Mouse (Mus musculus) MEL (cell line): ENCODE measurements around the gene Wdr20rt. TPM values are rescaled to one million over a fixed set of nuclear protein-coding genes. Genes with fewer than 3 reads are reported as not detected.
A peak's percentile ranks its signal among the peaks of the same experiment; 100 is the strongest.

ENCODE experiments used
- DNase-seq: peaks from one replicate; pipeline ENCODE4 v3.0.0; 2011; ENCODE audit warnings: low read depth, low spot score
- H3K27ac ChIP-seq: 2 replicates; pipeline ENCODE4 v1.5.1; 2012; ENCODE audit warnings: low read depth, mild to moderate bottlenecking, control low read depth, low read length, moderate library complexity; ENCODE audit not compliant: control insufficient read depth
- H3K27me3 ChIP-seq, 2 experiments: fragments of 150-350 bp in 1 of 2; sonication (generic) in 1 of 2; 2 replicates each; pipeline ENCODE4 v1.6.1; 2012; ENCODE audit warnings: low read length in 2 of 2, mild to moderate bottlenecking in 2 of 2, improper control_type of control experiment in 1 of 2, moderate library complexity in 1 of 2; ENCODE audit not compliant: insufficient read depth in 2 of 2, control insufficient read depth in 1 of 2
- H3K36me3 ChIP-seq, 2 experiments: 2 replicates each; pipeline ENCODE4 v1.6.1; 2012 to 2014; ENCODE audit warnings: low read length in 2 of 2, improper control_type of control experiment in 1 of 2, inconsistent platforms in 1 of 2, mild to moderate bottlenecking in 1 of 2; ENCODE audit not compliant: insufficient read depth in 2 of 2, control insufficient read depth in 1 of 2
- H3K4me1 ChIP-seq, 2 experiments: fragments of 150-350 bp in 1 of 2; sonication (generic) in 1 of 2; 2 replicates each; pipeline ENCODE4 v1.6.1; 2012; ENCODE audit warnings: low read length in 2 of 2, improper control_type of control experiment in 1 of 2, mild to moderate bottlenecking in 1 of 2; ENCODE audit not compliant: insufficient read depth in 2 of 2, control insufficient read depth in 1 of 2
- H3K4me3 ChIP-seq, 2 experiments: fragments of 150-350 bp in 1 of 2; sonication (generic) in 1 of 2; 2 replicates each; pipeline ENCODE4 v1.5.1; 2012; ENCODE audit warnings: low read depth in 2 of 2, low read length in 2 of 2, mild to moderate bottlenecking in 2 of 2, moderate library complexity in 2 of 2, control low read depth in 1 of 2, improper control_type of control experiment in 1 of 2; ENCODE audit not compliant: control insufficient read depth in 1 of 2, insufficient read depth in 1 of 2
- H3K79me2 ChIP-seq: 2 replicates; pipeline ENCODE4 v1.6.1; 2012; ENCODE audit warnings: mild to moderate bottlenecking, low read length, moderate library complexity; ENCODE audit not compliant: control insufficient read depth, poor library complexity, insufficient read depth
- H3K9ac ChIP-seq: 2 replicates; pipeline ENCODE4 v1.6.1; 2012; ENCODE audit warnings: low read depth, mild to moderate bottlenecking, control low read depth, low read length, moderate library complexity; ENCODE audit not compliant: control insufficient read depth, poor library complexity, severe bottlenecking
- H3K9me3 ChIP-seq: fragments of 150-350 bp; sonication (generic); replicated peaks from 2 replicates; pipeline ENCODE4 v1.6.1; 2012; ENCODE audit warnings: mild to moderate bottlenecking, low read length, improper control_type of control experiment, moderate library complexity; ENCODE audit not compliant: insufficient read depth
- BHLHE40 ChIP-seq: IDR thresholded peaks from 2 replicates; pipeline ENCODE4 v1.6.1; 2012; ENCODE audit warnings: low read depth, mild to moderate bottlenecking, inconsistent platforms, low read length, improper control_type of control experiment, borderline replicate concordance
- CHD2 ChIP-seq: IDR thresholded peaks from 2 replicates; pipeline ENCODE4 v1.6.1; 2011; ENCODE audit warnings: low read length, improper control_type of control experiment
- CTCF ChIP-seq, 3 experiments: IDR thresholded peaks in 2 of 3; conservative IDR thresholded peaks in 1 of 3; 2 replicates each; pipeline ENCODE4 v1.5.1; 2011 to 2012; ENCODE audit warnings: low read length in 3 of 3, low read depth in 2 of 3, mild to moderate bottlenecking in 2 of 3, improper control_type of control experiment in 1 of 3, inconsistent platforms in 1 of 3, mixed read lengths in 1 of 3, moderate library complexity in 1 of 3; ENCODE audit not compliant: control insufficient read depth in 1 of 3, insufficient read depth in 1 of 3, poor library complexity in 1 of 3, severe bottlenecking in 1 of 3
- E2F4 ChIP-seq: IDR thresholded peaks from 2 replicates; pipeline ENCODE4 v1.6.1; 2011; ENCODE audit warnings: low read depth, low read length, improper control_type of control experiment, borderline replicate concordance
- EP300 ChIP-seq, 2 experiments: IDR thresholded peaks; 2 replicates each; pipeline ENCODE4 v1.6.1; 2011; ENCODE audit warnings: improper control_type of control experiment in 2 of 2, low read length in 2 of 2, low read depth in 1 of 2, mild to moderate bottlenecking in 1 of 2
- GABPA ChIP-seq: IDR thresholded peaks from 2 replicates; pipeline ENCODE4 v1.6.1; 2012; ENCODE audit warnings: low read depth, mild to moderate bottlenecking, inconsistent platforms, low read length, improper control_type of control experiment, moderate library complexity
- KAT2A ChIP-seq: conservative IDR thresholded peaks from 2 replicates; pipeline ENCODE4 v1.6.1; 2012; ENCODE audit warnings: low read depth, low read length, improper control_type of control experiment, inconsistent platforms
- MAX ChIP-seq: IDR thresholded peaks from 2 replicates; pipeline ENCODE4 v1.6.1; 2011; ENCODE audit warnings: low read length, improper control_type of control experiment
- MYB ChIP-seq: IDR thresholded peaks from 2 replicates; pipeline ENCODE4 v1.6.1; 2011; ENCODE audit warnings: mild to moderate bottlenecking, low read depth, low read length, improper control_type of control experiment
- RAD21 ChIP-seq: IDR thresholded peaks from 2 replicates; pipeline ENCODE4 v1.6.1; 2011; ENCODE audit warnings: mild to moderate bottlenecking, low read depth, low read length, improper control_type of control experiment
- SMC3 ChIP-seq: IDR thresholded peaks from 2 replicates; pipeline ENCODE4 v1.6.1; 2011; ENCODE audit warnings: low read depth, low read length, improper control_type of control experiment
- TAL1 ChIP-seq: IDR thresholded peaks from 2 replicates; pipeline ENCODE4 v1.6.1; 2012; ENCODE audit warnings: mild to moderate bottlenecking, inconsistent platforms, low read length, moderate library complexity, mixed read lengths
- TBP ChIP-seq: IDR thresholded peaks from 2 replicates; pipeline ENCODE4 v1.8.0; 2011; ENCODE audit warnings: low read depth, low read length, improper control_type of control experiment
- TCF12 ChIP-seq: IDR thresholded peaks from 2 replicates; pipeline ENCODE4 v1.6.1; 2014; ENCODE audit warnings: low read depth, mild to moderate bottlenecking, inconsistent platforms, low read length, improper control_type of control experiment, moderate library complexity
- UBTF ChIP-seq: IDR thresholded peaks from 2 replicates; pipeline ENCODE4 v1.6.1; 2012; ENCODE audit warnings: low read depth, mild to moderate bottlenecking, inconsistent platforms, low read length, improper control_type of control experiment, moderate library complexity, borderline replicate concordance; ENCODE audit not compliant: insufficient read depth
- USF1 ChIP-seq: IDR thresholded peaks from 2 replicates; pipeline ENCODE4 v1.6.1; 2014; ENCODE audit warnings: low read depth, mild to moderate bottlenecking, inconsistent platforms, low read length, improper control_type of control experiment, moderate library complexity
- USF2 ChIP-seq, 2 experiments: IDR thresholded peaks; 2 replicates each; pipeline ENCODE4 v1.6.1; 2011 to 2012; ENCODE audit warnings: improper control_type of control experiment in 2 of 2, low read length in 2 of 2, borderline replicate concordance in 1 of 2, inconsistent platforms in 1 of 2, low read depth in 1 of 2, mild to moderate bottlenecking in 1 of 2; ENCODE audit not compliant: insufficient read depth in 1 of 2
- ZC3H11A ChIP-seq: IDR thresholded peaks from 2 replicates; pipeline ENCODE4 v1.6.1; 2012; ENCODE audit warnings: low read depth, mild to moderate bottlenecking, inconsistent platforms, low read length, improper control_type of control experiment
- ZNF384 ChIP-seq: IDR thresholded peaks from 2 replicates; pipeline ENCODE4 v1.6.1; 2012; ENCODE audit warnings: low read depth, mild to moderate bottlenecking, inconsistent platforms, low read length, improper control_type of control experiment
- polyA plus RNA-seq, 2 experiments: library from polyadenylated mRNA; stranded (reverse) in 1 of 2; unstranded in 1 of 2; fragments of >175 nt in 1 of 2; fragments of >200 nt in 1 of 2; gene quantifications; 2 replicates each; pipeline versions ENCODE4 v1.2.1 to v1.2.4; 2012; ENCODE audit warnings: low replicate concordance in 2 of 2, low read depth in 1 of 2; ENCODE audit not compliant: insufficient read length in 2 of 2, insufficient read depth in 1 of 2, missing spikeins in 1 of 2
- total RNA-seq: library from RNA; depleted of rRNA; stranded (reverse); fragments of 300-350 nt; gene quantifications from 2 replicates; pipeline ENCODE4 v1.2.3, GENCODE M21; 2012; rRNA removed

The Wdr20rt gene
- total RNA-seq (not detected in 2 replicates), polyA plus RNA-seq (under 1 TPM in 1 of 2 experiments, not detected in 1; 0.21 TPM)

GRCm38 (mm10) chr12:65225467-65225945, at the start of gene Wdr20rt:
TSS of gene Wdr20rt (plus strand) at chr12:65225517.
- DNase-seq, result no peak
- Histone ChIP-seq H3K36me3 (no peaks in the 10 kb centered on the region), H3K79me2 (no peaks in the 10 kb centered on the region), H3K9me3 (no peaks in the 10 kb centered on the region), H3K27ac (no peak within 1 kb of the TSS), H3K4me3 (no peak within 1 kb of the TSS), H3K4me1 (no peaks in the 10 kb centered on the region), H3K9ac (no peak within 1 kb of the TSS), H3K27me3 (no peaks in the 10 kb centered on the region)
- TF ChIP-seq MAX (no peak), MYB (no peak), KAT2A (no peak), ZNF384 (no peak), EP300 (IDR thresholded peaks at IDR 0.05; ENCODE audit: low read depth in 1 of 2, low read length in 2 of 2) (no peak), CHD2 (no peak), TBP (no peak), BHLHE40 (no peak), UBTF (no peak), USF2 (IDR thresholded peaks at IDR 0.05; ENCODE audit: borderline replicate concordance in 1 of 2, insufficient read depth in 1 of 2, low read depth in 1 of 2, low read length in 2 of 2) (no peak), TAL1 (no peak), GABPA (no peak), RAD21 (no peak), USF1 (no peak)

- no peaks in the 10 kb centered on the region for H3K79me2 ChIP-seq
- peak; percentile 25 for DNase-seq
- no peaks in the 10 kb centered on the region for H3K9me3 ChIP-seq
- no peak overlapping the region for H3K9ac ChIP-seq
- no peaks in the 10 kb centered on the region for H3K27me3 ChIP-seq
- H3K4me3 ChIP-seq, result no peak overlapping the region
- peak; percentile 51 for TF ChIP-seq SMC3
- TF ChIP-seq E2F4, result no peak
- TF ChIP-seq TCF12, result no peak
- TF ChIP-seq ZC3H11A, result peak; percentile 38
- TF ChIP-seq RAD21, result peak; percentile 66
- TF ChIP-seq CTCF (IDR thresholded peaks at IDR 0.05 in 2 of 3, conservative IDR thresholded peaks at IDR 0.05 in 1 of 3; ENCODE audit: control insufficient read depth in 1 of 3, insufficient read depth in 1 of 3, low read depth in 2 of 3, low read length in 3 of 3, poor library complexity in 1 of 3, severe bottlenecking in 1 of 3), result peak in 1 of 3 experiments; percentile 49; a peak in 3 of 6 replicates
- no peaks in the 10 kb centered on the region for H3K4me1 ChIP-seq
- no peaks in the 10 kb centered on the region for H3K36me3 ChIP-seq
- no peak overlapping the region for H3K27ac ChIP-seq
These were observed 38.0 kb upstream of the Wdr20rt start for GRCm38 (mm10) chr12:65187365-65187764.
